In genomic region chr9:113091881-113092280, GRCm38 (mm10) we compare ENCODE assay signal across 27 mouse cellular contexts.
"Had no signal": no experiment of that assay in that cellular context is flagged by ENCODE, and none has a peak within 500 bp of the region (broad histone marks: within the 10 kb centered on the region; RNA-seq: fewer than 3 reads in every experiment).

No protein-coding gene starts in this region.

- DNase-seq: cerebellum, adult 2 months; cerebellum, adult 8-10 months; cerebellum, adult 9-10 months; cerebellum, adult 9-11 months; cerebellum, postnatal 10 days; cerebellum, postnatal 14 days; cerebellum, postnatal 25 days; cerebellum, postnatal 36 days; embryo, embryonic 11 days; forebrain, postnatal 0 days; gastrocnemius, adult 2 months; gastrocnemius, postnatal 10 days; gastrocnemius, postnatal 14 days; gastrocnemius, postnatal 25 days; gastrocnemius, postnatal 36 days; heart, adult 11 months; heart, adult 18-20 months; heart, adult 2 months had no signal

- H3K27ac ChIP-seq: embryonic facial prominence, embryonic 10.5 days; embryonic facial prominence, embryonic 12.5 days; embryonic facial prominence, embryonic 13.5 days; embryonic facial prominence, embryonic 15.5 days; forebrain, embryonic 10.5 days; forebrain, embryonic 12.5 days; forebrain, embryonic 13.5 days; forebrain, embryonic 15.5 days; gastrocnemius, adult 2 months; heart, adult 2 months had no signal

- H3K27me3 ChIP-seq: embryonic facial prominence, embryonic 12.5 days; embryonic facial prominence, embryonic 13.5 days; embryonic facial prominence, embryonic 15.5 days; forebrain, embryonic 12.5 days; forebrain, embryonic 13.5 days; forebrain, embryonic 15.5 days had no signal

- H3K36me3 ChIP-seq: embryonic facial prominence, embryonic 10.5 days; embryonic facial prominence, embryonic 12.5 days; embryonic facial prominence, embryonic 13.5 days; embryonic facial prominence, embryonic 15.5 days; forebrain, embryonic 10.5 days; forebrain, embryonic 12.5 days; forebrain, embryonic 15.5 days had no signal

- H3K9ac ChIP-seq: embryonic facial prominence, embryonic 12.5 days; embryonic facial prominence, embryonic 13.5 days; embryonic facial prominence, embryonic 15.5 days; forebrain, embryonic 12.5 days; forebrain, embryonic 13.5 days; forebrain, embryonic 15.5 days; forebrain, postnatal 0 days had no signal

- H3K4me3 ChIP-seq: embryonic facial prominence, embryonic 10.5 days; embryonic facial prominence, embryonic 12.5 days; embryonic facial prominence, embryonic 13.5 days; embryonic facial prominence, embryonic 15.5 days; erythroblast, embryonic 14.5 days; forebrain, embryonic 10.5 days; forebrain, embryonic 12.5 days; forebrain, embryonic 13.5 days; forebrain, embryonic 15.5 days; gastrocnemius, adult 2 months; heart, adult 2 months had no signal

- H3K4me1 ChIP-seq: embryonic facial prominence, embryonic 10.5 days; embryonic facial prominence, embryonic 12.5 days; embryonic facial prominence, embryonic 13.5 days; embryonic facial prominence, embryonic 15.5 days; forebrain, embryonic 10.5 days; forebrain, embryonic 12.5 days had no signal
